ENCODE assay signal across 8 mouse cellular contexts in the genomic region with DNA sequence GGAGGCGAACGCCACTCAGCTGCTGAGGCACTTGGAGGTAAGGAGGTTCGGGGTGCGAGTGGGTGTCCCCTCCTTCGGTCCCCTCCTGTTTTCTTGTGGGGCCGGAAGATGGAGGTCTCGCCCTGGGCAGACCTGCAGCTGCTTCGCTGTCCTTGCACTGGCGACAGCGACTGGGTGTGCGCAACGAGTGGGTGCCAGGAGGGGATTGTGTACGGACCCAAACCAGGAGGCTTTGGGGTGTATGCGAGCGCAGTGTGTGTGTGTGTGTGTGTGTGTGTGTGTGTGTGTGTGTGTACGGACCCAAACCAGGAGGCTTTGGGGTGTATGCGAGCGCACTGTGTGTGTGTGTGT. TPM values are rescaled to one million over a fixed set of nuclear protein-coding genes. Genes with fewer than 3 reads are reported as not detected.
DNase-seq lines count a peak whose midpoint lies in the region; ATAC-seq and TF ChIP-seq lines count a peak whose summit lies in the region.

No protein-coding gene starts in this region.

- ATAC-seq in intestine, embryonic 14.5 days (replicated peaks; ENCODE audit: low FRiP score, low TSS enrichment, low read depth) = peak; percentile 36
- no peak for ATAC-seq in midbrain, embryonic 16.5 days

- H3K9me3 ChIP-seq in intestine, embryonic 14.5 days (ENCODE audit: control insufficient read depth, low read length) = no peaks in the 10 kb centered on the region
- H3K9me3 ChIP-seq in midbrain, embryonic 16.5 days (replicated peaks; ENCODE audit: control insufficient read depth, low read length, poor library complexity, severe bottlenecking) = no peaks in the 10 kb centered on the region

- H3K4me3 ChIP-seq in kidney, adult 2 months (ENCODE audit: insufficient read depth, low read depth, low read length) = peak overlapping the region; percentile 78
- peak overlapping the region; percentile 59 for H3K4me3 ChIP-seq in cortical plate, adult 2 months (ENCODE audit: insufficient read depth, low read length)
- peak overlapping the region; percentile 85 for H3K4me3 ChIP-seq in intestine, embryonic 14.5 days (ENCODE audit: low read depth, low read length)
- peak overlapping the region; percentile 96 for H3K4me3 ChIP-seq in midbrain, embryonic 16.5 days (ENCODE audit: low read depth, low read length)

- no peak for DNase-seq in kidney, adult 2 months
- no peak for DNase-seq in kidney, adult 9 months
- DNase-seq in intestine, embryonic 14.5 days (ENCODE audit: low spot score) = no peak
- DNase-seq in ovary, postnatal 10 days (ENCODE audit: low spot score) = no peak
- no peak for DNase-seq in thymus, postnatal 4 days
- no peak for DNase-seq in frontal cortex, postnatal 10 days (ENCODE audit: low spot score in 2 of 2)

- H3K27ac ChIP-seq in kidney, adult 2 months (ENCODE audit: insufficient read depth, low read depth, low read length) = no peak overlapping the region
- H3K27ac ChIP-seq in cortical plate, adult 2 months (ENCODE audit: insufficient read depth, low read length) = no peak overlapping the region
- peak overlapping the region; percentile 47; the same call in 1 of the 2 replicates for H3K27ac ChIP-seq in intestine, embryonic 14.5 days (ENCODE audit: low read depth)
- H3K27ac ChIP-seq in midbrain, embryonic 16.5 days (ENCODE audit: low read length) = no peak overlapping the region

- WGBS in kidney, adult 2 months = under 1% methylated on average over 18 of the region's 18 CpGs
- 0% methylated on average over 18 of the region's 18 CpGs for WGBS in intestine, embryonic 14.5 days
- WGBS in midbrain, embryonic 16.5 days = 0% methylated on average over 18 of the region's 18 CpGs

- peaks cover 2% of the 10 kb centered on the region; the same call in 1 of the 2 replicates for H3K4me1 ChIP-seq in kidney, adult 2 months (ENCODE audit: control insufficient read depth, insufficient read depth, low read length)
- peaks cover 1% of the 10 kb centered on the region; the same call in 1 of the 2 replicates for H3K4me1 ChIP-seq in cortical plate, adult 2 months (ENCODE audit: control insufficient read depth, insufficient read depth, low read length)
- peaks cover 17% of the 10 kb centered on the region for H3K4me1 ChIP-seq in intestine, embryonic 14.5 days (replicated peaks; ENCODE audit: control insufficient read depth, insufficient read depth, low read length)
- H3K4me1 ChIP-seq in midbrain, embryonic 16.5 days (ENCODE audit: control insufficient read depth, insufficient read depth, low read length) = peaks cover 14% of the 10 kb centered on the region

- no peak for TF ChIP-seq POLR2A in kidney, adult 2 months (IDR thresholded peaks at IDR 0.05; ENCODE audit: low read depth, low read length)
- TF ChIP-seq POLR2A in cortical plate, adult 2 months (IDR thresholded peaks at IDR 0.05; ENCODE audit: extremely low read depth, insufficient read depth, low read length) = no peak

- no peaks in the 10 kb centered on the region for H3K36me3 ChIP-seq in kidney, adult 2 months (ENCODE audit: control insufficient read depth, insufficient read depth, low read length)
- peaks cover 16% of the 10 kb centered on the region; the same call in 1 of the 2 replicates for H3K36me3 ChIP-seq in intestine, embryonic 14.5 days (ENCODE audit: control insufficient read depth, insufficient read depth, low read length)
- H3K36me3 ChIP-seq in midbrain, embryonic 16.5 days (ENCODE audit: control insufficient read depth, insufficient read depth, low read length) = no peaks in the 10 kb centered on the region

- peak overlapping the region; percentile 61 for H3K4me2 ChIP-seq in intestine, embryonic 14.5 days (ENCODE audit: low read length)
- peak overlapping the region; percentile 78 for H3K4me2 ChIP-seq in midbrain, embryonic 16.5 days (ENCODE audit: low read length)

- no peak for TF ChIP-seq CTCF in kidney, adult 2 months (conservative IDR thresholded peaks at IDR 0.05; ENCODE audit: insufficient read depth, insufficient read length, low read depth, low read length)
- TF ChIP-seq CTCF in cortical plate, adult 2 months (IDR thresholded peaks at IDR 0.05; ENCODE audit: extremely low read depth, insufficient read depth, low read length) = no peak

- no peaks in the 10 kb centered on the region for H3K27me3 ChIP-seq in kidney, adult 2 months (replicated peaks; ENCODE audit: control insufficient read depth, insufficient read depth, low read length)
- H3K27me3 ChIP-seq in intestine, embryonic 14.5 days (replicated peaks; ENCODE audit: control insufficient read depth, insufficient read depth, low read length) = no peaks in the 10 kb centered on the region
- no peaks in the 10 kb centered on the region for H3K27me3 ChIP-seq in midbrain, embryonic 16.5 days (ENCODE audit: control insufficient read depth, insufficient read depth, low read depth, low read length)

- H3K9ac ChIP-seq in intestine, embryonic 14.5 days (ENCODE audit: low read length) = peak overlapping the region; percentile 98
- H3K9ac ChIP-seq in midbrain, embryonic 16.5 days (ENCODE audit: low read depth, low read length) = peak overlapping the region; percentile 61

RNA-seq across cellular contexts. Expression of a gene that starts 0.3 kb away (rescaled TPM):
- polyA plus RNA-seq in kidney, adult 2 months (2012; rRNA removed) = 0.30 and 0.44 TPM in 2 replicates
- polyA plus RNA-seq in cortical plate, adult 2 months (2012; rRNA removed) = 1.9 and 2.1 TPM in 2 replicates
- 27.2 and 33.8 TPM in 2 replicates for polyA plus RNA-seq in intestine, embryonic 14.5 days (2014; fragmentation: Nextera tagmentation; extraction: Ambion mirVana)
- 5.3 and 6.7 TPM in 2 replicates for polyA plus RNA-seq in midbrain, embryonic 16.5 days (2015; fragmentation: Nextera tagmentation; extraction: Ambion mirVana)

RNA-seq across cellular contexts. Expression of a gene that starts 0.4 kb away (rescaled TPM):
- 1.6 and 1.9 TPM in 2 replicates for polyA plus RNA-seq in kidney, adult 2 months (2012; rRNA removed)
- 54.2 and 62.9 TPM in 2 replicates for polyA plus RNA-seq in cortical plate, adult 2 months (2012; rRNA removed)
- 27.6 and 34.2 TPM in 2 replicates for polyA plus RNA-seq in intestine, embryonic 14.5 days (2014; fragmentation: Nextera tagmentation; extraction: Ambion mirVana)
- polyA plus RNA-seq in midbrain, embryonic 16.5 days (2015; fragmentation: Nextera tagmentation; extraction: Ambion mirVana) = 59.2 and 62.8 TPM in 2 replicates
